Mouse (Mus musculus): ENCODE results near the gene Cercam. TPM values are rescaled to one million over a fixed set of nuclear protein-coding genes. Genes with fewer than 3 reads are reported as not detected.
A peak's percentile ranks its signal among the peaks of the same experiment; 100 is the strongest.
"Not testable (repeated sequence)": the region's sequence is repeated elsewhere in the genome, so short reads cannot be mapped to it uniquely, and the experiment has no call there.

Gene Cercam
- polyA plus RNA-seq, 1 experiment from 2014 or later, result 35.6 TPM

- H3K9me3 ChIP-seq (replicated peaks; ENCODE audit: control insufficient read depth, low read length), result no peaks in the 10 kb centered on the region
- H3K4me2 ChIP-seq (ENCODE audit: low read depth, low read length), result no peak overlapping the region
- H3K36me3 ChIP-seq (ENCODE audit: control insufficient read depth, insufficient read depth), result no peaks in the 10 kb centered on the region
- no peak overlapping the region for H3K9ac ChIP-seq (ENCODE audit: low read depth, low read length)
- 55% methylated on average over 4 of the region's 4 CpGs for WGBS (ENCODE audit: insufficient replicate concordance)
- H3K27me3 ChIP-seq (ENCODE audit: control insufficient read depth, insufficient read depth, low read depth, low read length), result no peaks in the 10 kb centered on the region
- ATAC-seq (ENCODE audit: low read depth), result no peak
- H3K4me1 ChIP-seq (ENCODE audit: control insufficient read depth, low read depth, low read length), result peaks cover 7% of the 10 kb centered on the region
- no peak overlapping the region for H3K27ac ChIP-seq (ENCODE audit: low read length)
- no peak overlapping the region for H3K4me3 ChIP-seq (ENCODE audit: low read depth, low read length)
Measured at GRCm38 (mm10) chr2:29865125-29865524, 3.8 kb upstream of the Cercam start.

- 2% methylated on average over 17 of the region's 17 CpGs for WGBS (ENCODE audit: insufficient replicate concordance)
- Histone ChIP-seq H3K4me1 (ENCODE audit: control insufficient read depth, low read depth, low read length) (peaks cover 20% of the 10 kb centered on the region), H3K9me3 (replicated peaks; ENCODE audit: control insufficient read depth, low read length) (no peaks in the 10 kb centered on the region), H3K9ac (ENCODE audit: low read depth, low read length) (peak overlapping the region; percentile 94), H3K27me3 (ENCODE audit: control insufficient read depth, insufficient read depth, low read depth, low read length) (no peaks in the 10 kb centered on the region), H3K4me2 (ENCODE audit: low read depth, low read length) (peak overlapping the region; percentile 82), H3K27ac (ENCODE audit: low read length) (peak overlapping the region; percentile 98), H3K4me3 (ENCODE audit: low read depth, low read length) (peak overlapping the region; percentile 86), H3K36me3 (ENCODE audit: control insufficient read depth, insufficient read depth) (peaks cover 10% of the 10 kb centered on the region; the same call in 1 of the 2 replicates)
- ATAC-seq (ENCODE audit: low read depth), result peak; percentile 93
Measured at GRCm38 (mm10) chr2:29869646-29870451, 885 bp downstream of the Cercam start.

GRCm38 (mm10) chr2:29872581-29873295 is 3.8 kb downstream of the Cercam start:
- Histone ChIP-seq H3K27ac (ENCODE audit: low read length) (no peak overlapping the region), H3K9ac (ENCODE audit: low read depth, low read length) (no peak overlapping the region), H3K4me2 (ENCODE audit: low read depth, low read length) (no peak overlapping the region), H3K36me3 (ENCODE audit: control insufficient read depth, insufficient read depth) (peaks cover 26% of the 10 kb centered on the region), H3K9me3 (replicated peaks; ENCODE audit: control insufficient read depth, low read length) (no peaks in the 10 kb centered on the region), H3K4me1 (ENCODE audit: control insufficient read depth, low read depth, low read length) (peaks cover 20% of the 10 kb centered on the region), H3K27me3 (ENCODE audit: control insufficient read depth, insufficient read depth, low read depth, low read length) (no peaks in the 10 kb centered on the region), H3K4me3 (ENCODE audit: low read depth, low read length) (no peak overlapping the region)
- WGBS (ENCODE audit: insufficient replicate concordance), result 89% methylated on average over 10 of the region's 10 CpGs
- ATAC-seq (ENCODE audit: low read depth), result no peak

- no peak for ATAC-seq (ENCODE audit: low read depth)
- Histone ChIP-seq H3K27me3 (ENCODE audit: control insufficient read depth, insufficient read depth, low read depth, low read length) (no peaks in the 10 kb centered on the region), H3K4me1 (ENCODE audit: control insufficient read depth, low read depth, low read length) (peaks cover 15% of the 10 kb centered on the region), H3K9ac (ENCODE audit: low read depth, low read length) (0 out of 2 replicates have a peak overlapping the region, but pooled peaks have one; percentile 5), H3K4me3 (ENCODE audit: low read depth, low read length) (no peak overlapping the region), H3K36me3 (ENCODE audit: control insufficient read depth, insufficient read depth) (peaks cover 33% of the 10 kb centered on the region), H3K9me3 (replicated peaks; ENCODE audit: control insufficient read depth, low read length) (no peaks in the 10 kb centered on the region), H3K4me2 (ENCODE audit: low read depth, low read length) (no peak overlapping the region), H3K27ac (ENCODE audit: low read length) (no peak overlapping the region)
- whole genome bisulfite sequencing (ENCODE audit: insufficient replicate concordance), result 84% methylated on average over 4 of the region's 4 CpGs
Measured at GRCm38 (mm10) chr2:29873801-29874200, 4.8 kb downstream of the Cercam start.

- Histone ChIP-seq H3K27me3 (ENCODE audit: control insufficient read depth, insufficient read depth, low read depth, low read length) (no peaks in the 10 kb centered on the region), H3K4me1 (ENCODE audit: control insufficient read depth, low read depth, low read length) (no peaks in the 10 kb centered on the region; the same call in 1 of the 2 replicates), H3K4me2 (ENCODE audit: low read depth, low read length) (no peak overlapping the region), H3K9me3 (replicated peaks; ENCODE audit: control insufficient read depth, low read length) (no peaks in the 10 kb centered on the region), H3K4me3 (ENCODE audit: low read depth, low read length) (no peak overlapping the region), H3K27ac (ENCODE audit: low read length) (no peak overlapping the region), H3K9ac (ENCODE audit: low read depth, low read length) (no peak overlapping the region), H3K36me3 (ENCODE audit: control insufficient read depth, insufficient read depth) (peaks cover 44% of the 10 kb centered on the region)
- no peak for ATAC-seq (ENCODE audit: low read depth)
- 90% methylated on average over 4 of the region's 4 CpGs for WGBS (ENCODE audit: insufficient replicate concordance)
Measured at GRCm38 (mm10) chr2:29878061-29878460, 9.1 kb downstream of the Cercam start.

GRCm38 (mm10) chr2:29879191-29879590 is 10.2 kb downstream of the Cercam start:
- H3K9ac ChIP-seq (ENCODE audit: low read depth, low read length), result no peak overlapping the region
- H3K4me3 ChIP-seq (ENCODE audit: low read depth, low read length), result no peak overlapping the region
- H3K36me3 ChIP-seq (ENCODE audit: control insufficient read depth, insufficient read depth), result peaks cover 38% of the 10 kb centered on the region
- no peaks in the 10 kb centered on the region for H3K9me3 ChIP-seq (replicated peaks; ENCODE audit: control insufficient read depth, low read length)
- H3K4me2 ChIP-seq (ENCODE audit: low read depth, low read length), result no peak overlapping the region
- 78% methylated on average over 8 of the region's 8 CpGs for WGBS (ENCODE audit: insufficient replicate concordance)
- H3K4me1 ChIP-seq (ENCODE audit: control insufficient read depth, low read depth, low read length), result no peaks in the 10 kb centered on the region
- ATAC-seq (ENCODE audit: low read depth), result no peak
- no peaks in the 10 kb centered on the region for H3K27me3 ChIP-seq (ENCODE audit: control insufficient read depth, insufficient read depth, low read depth, low read length)
- no peak overlapping the region for H3K27ac ChIP-seq (ENCODE audit: low read length)

- Histone ChIP-seq H3K4me2 (ENCODE audit: low read depth, low read length) (no peak overlapping the region), H3K27ac (ENCODE audit: low read length) (no peak overlapping the region), H3K4me3 (ENCODE audit: low read depth, low read length) (no peak overlapping the region), H3K27me3 (ENCODE audit: control insufficient read depth, insufficient read depth, low read depth, low read length) (no peaks in the 10 kb centered on the region), H3K4me1 (ENCODE audit: control insufficient read depth, low read depth, low read length) (no peaks in the 10 kb centered on the region), H3K36me3 (ENCODE audit: control insufficient read depth, insufficient read depth) (peaks cover 35% of the 10 kb centered on the region), H3K9me3 (replicated peaks; ENCODE audit: control insufficient read depth, low read length) (no peaks in the 10 kb centered on the region), H3K9ac (ENCODE audit: low read depth, low read length) (no peak overlapping the region)
- WGBS (ENCODE audit: insufficient replicate concordance), result 83% methylated on average over 17 of the region's 17 CpGs
- ATAC-seq (ENCODE audit: low read depth), result no peak
Measured at GRCm38 (mm10) chr2:29879964-29880830, 11.2 kb downstream of the Cercam start.

GRCm38 (mm10) chr2:29886659-29887292 is 17.8 kb downstream of the Cercam start:
- not testable (repeated sequence) for H3K9ac ChIP-seq (ENCODE audit: low read depth, low read length); ATAC-seq (ENCODE audit: low read depth); H3K36me3 ChIP-seq (ENCODE audit: control insufficient read depth, insufficient read depth); H3K9me3 ChIP-seq (replicated peaks; ENCODE audit: control insufficient read depth, low read length); H3K27ac ChIP-seq (ENCODE audit: low read length); H3K27me3 ChIP-seq (ENCODE audit: control insufficient read depth, insufficient read depth, low read depth, low read length); H3K4me2 ChIP-seq (ENCODE audit: low read depth, low read length); H3K4me3 ChIP-seq (ENCODE audit: low read depth, low read length)
- WGBS (ENCODE audit: insufficient replicate concordance), result 58% methylated on average over 9 of the region's 9 CpGs
- H3K4me1 ChIP-seq (ENCODE audit: control insufficient read depth, low read depth, low read length), result peaks cover 19% of the 10 kb centered on the region
